8 mouse cellular contexts compared by ENCODE assay signal in genomic region chr9:121671300-121671699, GRCm38 (mm10). TPM values are rescaled to one million over a fixed set of nuclear protein-coding genes. Genes with fewer than 3 reads are reported as not detected.
DNase-seq lines count a peak whose midpoint lies in the region; ATAC-seq and TF ChIP-seq lines count a peak whose summit lies in the region.

No protein-coding gene starts in this region.

- DNase-seq in forebrain, embryonic 14.5 days (ENCODE audit: low spot score) = peak; percentile 75
- peak in 1 of 2 experiments; percentile 36 for DNase-seq in spleen, adult 2 months (ENCODE audit: low read depth in 1 of 2, low spot score in 2 of 2)
- no peak for DNase-seq in spleen, postnatal 14 days (ENCODE audit: low spot score in 2 of 2)
- peak; percentile 58 for DNase-seq in cerebellum, adult 8-10 months
- DNase-seq in lung, postnatal 25 days (ENCODE audit: low spot score) = peak; percentile 80

- TF ChIP-seq CTCF in spleen, adult 2 months (IDR thresholded peaks at IDR 0.05; ENCODE audit: extremely low read depth, insufficient read depth, insufficient read length, insufficient replicate concordance) = peak; percentile 36; the same call in 1 of the 2 replicates

- no peak for TF ChIP-seq POLR2A in spleen, adult 2 months (IDR thresholded peaks at IDR 0.05; ENCODE audit: low read depth, low read length)

- ATAC-seq in forebrain, embryonic 14.5 days = no peak
- no peak; the same call in 1 of the 2 replicates for ATAC-seq in forebrain, embryonic 13.5 days
- peak; percentile 28 to 43; a peak in 1 of 4 replicates for ATAC-seq in hematopoietic stem cell, adult 5-6 weeks (replicated peaks in 1 of 2; ENCODE audit: insufficient read depth in 1 of 2, low FRiP score in 2 of 2, low TSS enrichment in 1 of 2, low read depth in 1 of 2, poor library complexity in 2 of 2, severe bottlenecking in 2 of 2)
- ATAC-seq in activated CD4-positive, CD25-positive, alpha-beta regulatory T cell, adult 4 months = no peak

- H3K27me3 ChIP-seq in forebrain, embryonic 14.5 days (replicated peaks; ENCODE audit: control insufficient read depth, insufficient read depth, low read length) = 0 out of 2 replicates have a peak, but pooled peaks cover 3% of the 10 kb centered on the region
- peaks cover 30% of the 10 kb centered on the region for H3K27me3 ChIP-seq in forebrain, embryonic 13.5 days
- H3K27me3 ChIP-seq in spleen, adult 2 months (ENCODE audit: control insufficient read depth, insufficient read depth, low read length) = no peaks in the 10 kb centered on the region

- H3K9ac ChIP-seq in forebrain, embryonic 14.5 days (ENCODE audit: low read length) = no peak overlapping the region
- H3K9ac ChIP-seq in forebrain, embryonic 13.5 days = no peak overlapping the region

- WGBS in forebrain, embryonic 14.5 days = 14% methylated on average over 7 of the region's 7 CpGs
- 20% methylated on average over 7 of the region's 7 CpGs for WGBS in forebrain, embryonic 13.5 days
- WGBS in spleen, adult 2 months = 41% methylated on average over 7 of the region's 7 CpGs

- no peaks in the 10 kb centered on the region for H3K36me3 ChIP-seq in forebrain, embryonic 14.5 days (ENCODE audit: control insufficient read depth, insufficient read depth, low read length)
- no peaks in the 10 kb centered on the region for H3K36me3 ChIP-seq in forebrain, embryonic 13.5 days (ENCODE audit: poor library complexity, severe bottlenecking)
- H3K36me3 ChIP-seq in spleen, adult 2 months (ENCODE audit: control insufficient read depth, insufficient read depth, low read length) = no peaks in the 10 kb centered on the region

- no peak overlapping the region for H3K4me2 ChIP-seq in forebrain, embryonic 14.5 days (ENCODE audit: low read length)
- no peak overlapping the region for H3K4me2 ChIP-seq in forebrain, embryonic 13.5 days

- H3K27ac ChIP-seq in forebrain, embryonic 14.5 days (ENCODE audit: low read depth, low read length) = no peak overlapping the region
- no peak overlapping the region for H3K27ac ChIP-seq in forebrain, embryonic 13.5 days
- no peak overlapping the region for H3K27ac ChIP-seq in spleen, adult 2 months (ENCODE audit: insufficient read depth, low read length)

- peaks cover 14% of the 10 kb centered on the region; the same call in 1 of the 2 replicates for H3K4me1 ChIP-seq in forebrain, embryonic 14.5 days (ENCODE audit: control insufficient read depth, insufficient read depth, low read length)
- H3K4me1 ChIP-seq in forebrain, embryonic 13.5 days = peaks cover 37% of the 10 kb centered on the region
- peaks cover 21% of the 10 kb centered on the region for H3K4me1 ChIP-seq in spleen, adult 2 months (ENCODE audit: control insufficient read depth, insufficient read depth, insufficient read length)

- H3K9me3 ChIP-seq in forebrain, embryonic 14.5 days (replicated peaks; ENCODE audit: control insufficient read depth, low read length) = no peaks in the 10 kb centered on the region
- no peaks in the 10 kb centered on the region for H3K9me3 ChIP-seq in forebrain, embryonic 13.5 days (replicated peaks)

- no peak overlapping the region for H3K4me3 ChIP-seq in forebrain, embryonic 14.5 days (ENCODE audit: low read depth, low read length)
- no peak overlapping the region for H3K4me3 ChIP-seq in forebrain, embryonic 13.5 days
- H3K4me3 ChIP-seq in spleen, adult 2 months (ENCODE audit: extremely low read depth, insufficient read depth, insufficient read length) = no peak overlapping the region

RNA-seq across cellular contexts. Expression of gene Vipr1, which starts 28.8 kb away (rescaled TPM):
- 0.38 and 0.46 TPM in 2 replicates for polyA plus RNA-seq in forebrain, embryonic 14.5 days (2014; fragmentation: Nextera tagmentation; extraction: Ambion mirVana)
- polyA plus RNA-seq in forebrain, embryonic 13.5 days (2015; fragmentation: Nextera tagmentation; extraction: Ambion mirVana) = 0.37 and 0.59 TPM in 2 replicates
- polyA plus RNA-seq in spleen, adult 2 months (2012; rRNA removed) = 7.2 and 8.0 TPM in 2 replicates
- 0.25 and 0.45 TPM in 2 replicates for total RNA-seq in hematopoietic stem cell, adult 5-6 weeks (2017)
- polyA plus RNA-seq in activated CD4-positive, CD25-positive, alpha-beta regulatory T cell, adult 4 months (2017; shearing (Covaris generic)) = 1 to 10 TPM; 1.5 to 1.8 TPM

RNA-seq across cellular contexts. Expression of gene Lyzl4, which starts 29.4 kb away (rescaled TPM):
- 0.18 TPM in 1 of 2 replicates, not detected in the other for polyA plus RNA-seq in forebrain, embryonic 14.5 days (2014; fragmentation: Nextera tagmentation; extraction: Ambion mirVana)
- polyA plus RNA-seq in forebrain, embryonic 13.5 days (2015; fragmentation: Nextera tagmentation; extraction: Ambion mirVana) = not detected in 2 replicates
- 0.11 TPM in 1 of 2 replicates, not detected in the other for polyA plus RNA-seq in spleen, adult 2 months (2012; rRNA removed)
- total RNA-seq in hematopoietic stem cell, adult 5-6 weeks (2017) = not detected in 2 replicates
- polyA plus RNA-seq in activated CD4-positive, CD25-positive, alpha-beta regulatory T cell, adult 4 months (2017; shearing (Covaris generic)) = not detected

RNA-seq across cellular contexts. Expression of gene Sec22c, which starts 34.0 kb away (rescaled TPM):
- polyA plus RNA-seq in forebrain, embryonic 14.5 days (2014; fragmentation: Nextera tagmentation; extraction: Ambion mirVana) = 20.5 and 24.1 TPM in 2 replicates
- polyA plus RNA-seq in forebrain, embryonic 13.5 days (2015; fragmentation: Nextera tagmentation; extraction: Ambion mirVana) = 29.9 and 35.1 TPM in 2 replicates
- polyA plus RNA-seq in spleen, adult 2 months (2012; rRNA removed) = 10.0 and 12.0 TPM in 2 replicates
- total RNA-seq in hematopoietic stem cell, adult 5-6 weeks (2017) = 4.3 and 4.4 TPM in 2 replicates
- polyA plus RNA-seq in activated CD4-positive, CD25-positive, alpha-beta regulatory T cell, adult 4 months (2017; shearing (Covaris generic)) = 10 to 100 TPM; 13.3 to 17.7 TPM

RNA-seq across cellular contexts. Expression of gene Ss18l2, which starts 38.8 kb away (rescaled TPM):
- 149 and 186 TPM in 2 replicates for polyA plus RNA-seq in forebrain, embryonic 14.5 days (2014; fragmentation: Nextera tagmentation; extraction: Ambion mirVana)
- polyA plus RNA-seq in forebrain, embryonic 13.5 days (2015; fragmentation: Nextera tagmentation; extraction: Ambion mirVana) = 130 and 159 TPM in 2 replicates
- 5.8 and 10.4 TPM in 2 replicates for polyA plus RNA-seq in spleen, adult 2 months (2012; rRNA removed)
- total RNA-seq in hematopoietic stem cell, adult 5-6 weeks (2017) = 27.1 and 30.0 TPM in 2 replicates
- polyA plus RNA-seq in activated CD4-positive, CD25-positive, alpha-beta regulatory T cell, adult 4 months (2017; shearing (Covaris generic)) = 10 to 100 TPM; 59.3 to 65.0 TPM

RNA-seq across cellular contexts. Expression of gene Nktr, which starts 47.7 kb away (rescaled TPM):
- 41.5 and 53.0 TPM in 2 replicates for polyA plus RNA-seq in forebrain, embryonic 14.5 days (2014; fragmentation: Nextera tagmentation; extraction: Ambion mirVana)
- 69.5 and 70.9 TPM in 2 replicates for polyA plus RNA-seq in forebrain, embryonic 13.5 days (2015; fragmentation: Nextera tagmentation; extraction: Ambion mirVana)
- 36.6 and 38.7 TPM in 2 replicates for polyA plus RNA-seq in spleen, adult 2 months (2012; rRNA removed)
- 155 and 156 TPM in 2 replicates for total RNA-seq in hematopoietic stem cell, adult 5-6 weeks (2017)
- 100 to 1,000 TPM in 1 of 2 experiments, 10 to 100 TPM in 1; 90.3 to 104 TPM for polyA plus RNA-seq in activated CD4-positive, CD25-positive, alpha-beta regulatory T cell, adult 4 months (2017; shearing (Covaris generic))

Comparison
In these comparisons a context has a peak if more than half of its experiments do, and no peak if none do; other contexts are left out.
1. ATAC-seq: peak in hematopoietic stem cell, adult 5-6 weeks (2 of 2); none in forebrain, embryonic 14.5 days (single experiment), forebrain, embryonic 13.5 days (single experiment) and activated CD4-positive, CD25-positive, alpha-beta regulatory T cell, adult 4 months (single experiment).
2. DNase-seq: peak in forebrain, embryonic 14.5 days (single experiment), cerebellum, adult 8-10 months (single experiment) and lung, postnatal 25 days (single experiment); none in spleen, postnatal 14 days (0 of 2).